Mouse (Mus musculus) kidney, postnatal 4 days (tissue): Measurements from ENCODE around the gene Gm28363.
"Not testable (repeated sequence)": the region's sequence is repeated elsewhere in the genome, so short reads cannot be mapped to it uniquely, and the experiment has no call there.

Experiments
- DNase-seq, 2 experiments: peaks; one replicate each; pipeline ENCODE4 v3.0.0; 2021; ENCODE audit warnings: mixed read lengths in 2 of 2

Gm28363 gene

GRCm38 (mm10) chr1:117696831-117697230 is at the start of gene Gm28363:
Gene Gm28363, plus strand, starts transcription at chr1:117697131.
- DNase-seq, result not testable (repeated sequence)

DNA sequence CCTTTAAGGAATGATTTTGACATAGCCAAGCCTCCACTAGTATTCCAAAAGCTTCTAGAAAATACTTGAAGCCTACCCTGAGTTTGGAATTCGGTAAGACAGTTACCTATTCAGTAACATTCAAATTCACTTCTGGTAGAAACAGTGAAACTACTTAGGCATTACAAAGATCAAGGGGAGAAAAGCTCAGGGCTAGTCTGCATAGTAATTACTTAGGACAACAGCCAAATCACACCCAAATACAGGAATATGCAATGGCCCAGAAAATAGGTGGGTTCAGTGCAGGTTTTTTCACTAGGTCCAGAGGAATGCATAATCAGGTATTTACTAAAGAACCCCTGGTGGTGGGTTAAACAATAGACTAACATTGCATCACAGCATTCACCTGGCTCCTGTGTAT is 46.7 kb upstream of the Gm28363 start:
- DNase-seq, result not testable (repeated sequence)
